Mouse (Mus musculus) liver, postnatal 0 days (tissue): ENCODE results near the gene Olfr1371.

ENCODE experiments used
- CTCF ChIP-seq: sonication (generic); IDR thresholded peaks from 2 replicates; pipeline ENCODE4 v1.5.1; 2016; ENCODE audit warnings: antibody characterized with exemption, low read depth
- EP300 ChIP-seq: IDR thresholded peaks from 2 replicates; pipeline ENCODE4 v1.6.1; 2016; ENCODE audit warnings: antibody characterized with exemption, low read depth, mild to moderate bottlenecking

GRCm38 (mm10) chr11:52168461-52168860 is 45.3 kb downstream of the Olfr1371 start:
- TF ChIP-seq CTCF (no peak), EP300 (no peak)
